Comparison of ENCODE assay signal across 8 mouse cellular contexts in genomic region chr15:97235183-97235582, GRCm38 (mm10). TPM values are rescaled to one million over a fixed set of nuclear protein-coding genes. Genes with fewer than 3 reads are reported as not detected.
DNase-seq lines count a peak whose midpoint lies in the region; ATAC-seq and TF ChIP-seq lines count a peak whose summit lies in the region.

No protein-coding gene starts in this region.

- no peaks in the 10 kb centered on the region for H3K27me3 ChIP-seq in forebrain, embryonic 10.5 days (ENCODE audit: poor library complexity, severe bottlenecking)
- H3K27me3 ChIP-seq in forebrain, embryonic 13.5 days, result no peaks in the 10 kb centered on the region
- H3K27me3 ChIP-seq in neural tube, embryonic 15.5 days (replicated peaks), result no peaks in the 10 kb centered on the region

- TF ChIP-seq CTCF in bone marrow, adult 2 months (IDR thresholded peaks at IDR 0.05; ENCODE audit: control insufficient read depth, insufficient read depth, low read length), result peak; percentile 73

- 36% methylated on average over 7 of the region's 7 CpGs for WGBS in forebrain, embryonic 10.5 days
- 33% methylated on average over 7 of the region's 7 CpGs for WGBS in forebrain, embryonic 13.5 days
- 34% methylated on average over 7 of the region's 7 CpGs for WGBS in neural tube, embryonic 15.5 days
- WGBS in bone marrow, adult 2 months, result 19% methylated on average over 7 of the region's 7 CpGs

- no peaks in the 10 kb centered on the region for H3K36me3 ChIP-seq in forebrain, embryonic 10.5 days (replicated peaks)
- H3K36me3 ChIP-seq in forebrain, embryonic 13.5 days (ENCODE audit: poor library complexity, severe bottlenecking), result no peaks in the 10 kb centered on the region
- H3K36me3 ChIP-seq in neural tube, embryonic 15.5 days, result peaks cover 4% of the 10 kb centered on the region; the same call in 1 of the 2 replicates

- no peak for ATAC-seq in forebrain, embryonic 13.5 days
- no peak for ATAC-seq in neural tube, embryonic 15.5 days (ENCODE audit: low FRiP score)
- 0 out of 2 replicates have a peak, but pooled peaks have one; percentile 49 for ATAC-seq in erythroid progenitor cell, adult 5-6 weeks (replicated peaks; ENCODE audit: low FRiP score, poor library complexity, severe bottlenecking)

- H3K9me3 ChIP-seq in forebrain, embryonic 10.5 days, result peaks cover 8% of the 10 kb centered on the region; the same call in 1 of the 2 replicates
- 0 out of 2 replicates have a peak, but pooled peaks cover 3% of the 10 kb centered on the region for H3K9me3 ChIP-seq in forebrain, embryonic 13.5 days (replicated peaks)
- H3K9me3 ChIP-seq in neural tube, embryonic 15.5 days (replicated peaks), result no peaks in the 10 kb centered on the region

- intact Hi-C loops in left cerebral cortex, postnatal 4 days (cut with DNase I), result no loop called here

- no peak overlapping the region for H3K4me3 ChIP-seq in forebrain, embryonic 10.5 days
- no peak overlapping the region for H3K4me3 ChIP-seq in forebrain, embryonic 13.5 days
- no peak overlapping the region for H3K4me3 ChIP-seq in neural tube, embryonic 15.5 days (replicated peaks)
- no peak overlapping the region for H3K4me3 ChIP-seq in bone marrow, adult 2 months (replicated peaks; ENCODE audit: control insufficient read depth, low read depth, low read length)

- DNase-seq in forebrain, embryonic 10.5 days (ENCODE audit: extremely low spot score, low spot score), result peak; percentile 41
- peak; percentile 69 for DNase-seq in neural tube, embryonic 10.5 days (ENCODE audit: extremely low spot score, low spot score)
- peak; percentile 58 for DNase-seq in left cerebral cortex, postnatal 4 days
- DNase-seq in retina, adult 2 months (ENCODE audit: low read depth, low spot score), result peak; percentile 42

- H3K4me2 ChIP-seq in forebrain, embryonic 13.5 days, result no peak overlapping the region
- no peak overlapping the region for H3K4me2 ChIP-seq in neural tube, embryonic 15.5 days

- TF ChIP-seq POLR2A in bone marrow, adult 2 months (IDR thresholded peaks at IDR 0.05; ENCODE audit: borderline replicate concordance, control insufficient read depth, low read depth, low read length), result no peak

- no peaks in the 10 kb centered on the region for H3K4me1 ChIP-seq in forebrain, embryonic 10.5 days
- no peaks in the 10 kb centered on the region for H3K4me1 ChIP-seq in forebrain, embryonic 13.5 days
- H3K4me1 ChIP-seq in neural tube, embryonic 15.5 days, result no peaks in the 10 kb centered on the region
- no peaks in the 10 kb centered on the region for H3K4me1 ChIP-seq in bone marrow, adult 2 months (ENCODE audit: control insufficient read depth, insufficient read depth, low read length)

- no peak overlapping the region for H3K9ac ChIP-seq in forebrain, embryonic 13.5 days
- no peak overlapping the region for H3K9ac ChIP-seq in neural tube, embryonic 15.5 days (replicated peaks)

- H3K27ac ChIP-seq in forebrain, embryonic 10.5 days, result no peak overlapping the region
- no peak overlapping the region for H3K27ac ChIP-seq in forebrain, embryonic 13.5 days
- H3K27ac ChIP-seq in neural tube, embryonic 15.5 days (replicated peaks), result no peak overlapping the region
- no peak overlapping the region for H3K27ac ChIP-seq in bone marrow, adult 2 months (ENCODE audit: control insufficient read depth, insufficient read depth, low read depth, low read length, poor library complexity)

RNA-seq across cellular contexts. Expression of gene Pced1b, which starts 11.7 kb away (rescaled TPM):
- 2.8 and 3.2 TPM in 2 replicates for polyA plus RNA-seq in forebrain, embryonic 10.5 days (2016; fragmentation: Nextera tagmentation; extraction: Ambion mirVana)
- polyA plus RNA-seq in forebrain, embryonic 13.5 days (2015; fragmentation: Nextera tagmentation; extraction: Ambion mirVana), result 2.5 and 2.6 TPM in 2 replicates
- polyA plus RNA-seq in neural tube, embryonic 15.5 days (2015; fragmentation: Nextera tagmentation; extraction: Ambion mirVana), result 3.4 and 4.0 TPM in 2 replicates
- polyA plus RNA-seq in bone marrow, adult 2 months (2011; ENCODE audit: insufficient read depth, insufficient read length, low replicate concordance, missing spikeins), result 13.6 and 19.7 TPM in 2 replicates
- 8.8 and 30.3 TPM in 2 replicates for total RNA-seq in erythroid progenitor cell, adult 5-6 weeks (2015; ENCODE audit: low replicate concordance)
- total RNA-seq in erythroid progenitor cell, adult 5-6 weeks (2017; ENCODE audit: low replicate concordance), result 2.7 and 7.1 TPM in 2 replicates
- 1 to 10 TPM; 9.4 to 9.6 TPM for total RNA-seq in left cerebral cortex, postnatal 4 days (2021)

RNA-seq across cellular contexts. Expression of gene Amigo2, which starts 11.9 kb away (rescaled TPM):
- 2.5 TPM in 2 replicates for polyA plus RNA-seq in forebrain, embryonic 10.5 days (2016; fragmentation: Nextera tagmentation; extraction: Ambion mirVana)
- 3.2 and 3.6 TPM in 2 replicates for polyA plus RNA-seq in forebrain, embryonic 13.5 days (2015; fragmentation: Nextera tagmentation; extraction: Ambion mirVana)
- 6.5 and 7.6 TPM in 2 replicates for polyA plus RNA-seq in neural tube, embryonic 15.5 days (2015; fragmentation: Nextera tagmentation; extraction: Ambion mirVana)
- polyA plus RNA-seq in bone marrow, adult 2 months (2011; ENCODE audit: insufficient read depth, insufficient read length, low replicate concordance, missing spikeins), result 0.81 and 1.8 TPM in 2 replicates
- not detected in 2 replicates for total RNA-seq in erythroid progenitor cell, adult 5-6 weeks (2015; ENCODE audit: low replicate concordance)
- total RNA-seq in erythroid progenitor cell, adult 5-6 weeks (2017; ENCODE audit: low replicate concordance), result 0.39 and 0.45 TPM in 2 replicates
- total RNA-seq in left cerebral cortex, postnatal 4 days (2021), result 10 to 100 TPM; 11.1 to 13.0 TPM
